Mouse (Mus musculus) lung, embryonic 16.5 days (tissue): Measurements from ENCODE around the gene 6430550D23Rik. TPM values are rescaled to one million over a fixed set of nuclear protein-coding genes. Genes with fewer than 3 reads are reported as not detected.

Experiments used
- ATAC-seq: fragments of 200-750 bp; cut with Nextera tagmentation; 2 replicates; pipeline ENCODE4 v1.8.0; 2017; ENCODE audit warnings: low read depth, mild to moderate bottlenecking, moderate library complexity
- H3K27ac ChIP-seq: fragments of 300-500 bp; sonication (generic); 2 replicates; pipeline ENCODE4 v1.5.1; 2014; ENCODE audit warnings: mild to moderate bottlenecking, control low read depth, low read length
- H3K27me3 ChIP-seq: fragments of 300-500 bp; sonication (generic); 2 replicates; pipeline ENCODE4 v1.6.1; 2014; ENCODE audit warnings: low read depth, low read length, mixed read lengths; ENCODE audit not compliant: control insufficient read depth, insufficient read depth
- H3K36me3 ChIP-seq: fragments of 300-500 bp; sonication (generic); 2 replicates; pipeline ENCODE4 v1.6.1; 2014; ENCODE audit warnings: low read length; ENCODE audit not compliant: control insufficient read depth, insufficient read depth
- H3K4me1 ChIP-seq: fragments of 300-500 bp; sonication (generic); replicated peaks from 2 replicates; pipeline ENCODE4 v1.6.1; 2014; ENCODE audit warnings: low read length, mixed read lengths; ENCODE audit not compliant: control insufficient read depth, insufficient read depth
- H3K4me2 ChIP-seq: fragments of 300-500 bp; sonication (generic); 2 replicates; pipeline ENCODE4 v1.6.1; 2014; ENCODE audit warnings: low read depth, low read length, control low read depth
- H3K4me3 ChIP-seq: fragments of 300-500 bp; sonication (generic); 2 replicates; pipeline ENCODE4 v1.5.1; 2014; ENCODE audit warnings: mild to moderate bottlenecking, low read length, control low read depth
- H3K9ac ChIP-seq: fragments of 300-500 bp; sonication (generic); 2 replicates; pipeline ENCODE4 v1.6.1; 2014; ENCODE audit warnings: low read length, control low read depth
- H3K9me3 ChIP-seq: fragments of 300-500 bp; sonication (generic); 2 replicates; pipeline ENCODE4 v1.6.1; 2016; ENCODE audit warnings: low read length; ENCODE audit not compliant: control insufficient read depth
- WGBS: fragments of 180-500 bp; shearing (Covaris S2); extraction: QIAGEN DNeasy Blood & Tissue Kit; methylation state at CpG from one replicate; pipeline ENCODE4 v1.1.7; 2014; 5-methylcytosine and 5-hydroxymethylcytosine counted together
- polyA plus RNA-seq: library from polyadenylated mRNA; unstranded; fragments of >200 nt; fragmentation: Nextera tagmentation; extraction: Ambion mirVana; gene quantifications from 2 replicates; pipeline ENCODE4 v1.2.1, GENCODE M21; 2015

Gene 6430550D23Rik
- polyA plus RNA-seq = 1.5 and 1.6 TPM in 2 replicates

- peak; percentile 100 for ATAC-seq
- H3K4me1 ChIP-seq = peaks cover 9% of the 10 kb centered on the region
- WGBS = under 1% methylated on average over 44 of the region's 45 CpGs
- H3K27ac ChIP-seq = peak within 1 kb of the TSS; percentile 68
- peaks cover 17% of the 10 kb centered on the region for H3K36me3 ChIP-seq
- H3K9me3 ChIP-seq = no peaks in the 10 kb centered on the region
- no peaks in the 10 kb centered on the region for H3K27me3 ChIP-seq
- H3K9ac ChIP-seq = peak within 1 kb of the TSS; percentile 78
- H3K4me3 ChIP-seq = peak within 1 kb of the TSS; percentile 69
- peak within 1 kb of the TSS; percentile 84 for H3K4me2 ChIP-seq
Measured at GRCm38 (mm10) chr2:156007888-156008532, at the start of gene 6430550D23Rik, which contains the start of gene Ergic3. Gene 6430550D23Rik, minus strand, starts transcription at chr2:156007977. Gene Ergic3, plus strand, starts transcription at chr2:156008045.

DNA sequence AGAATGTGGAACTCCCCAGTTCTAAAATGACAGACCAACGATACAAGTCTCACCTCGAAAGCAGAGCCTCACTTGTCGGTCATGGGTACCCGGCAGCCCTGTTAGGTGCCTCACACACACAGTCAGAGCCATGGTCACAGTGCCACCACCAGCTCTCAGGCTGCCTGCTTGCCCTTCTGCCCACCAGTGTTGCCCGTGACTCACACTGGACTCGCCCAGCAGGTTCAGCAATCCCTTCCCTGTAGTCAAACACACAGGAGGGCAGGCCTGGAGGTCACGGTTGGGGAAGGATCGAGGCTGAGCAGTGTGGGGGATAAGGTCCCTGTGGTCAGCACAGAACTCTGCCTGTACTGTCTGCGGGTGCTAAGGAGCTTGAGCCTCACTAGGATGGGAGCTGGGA is 45.0 kb upstream of the 6430550D23Rik start, which contains the start of gene Fer1l4:
Fer1l4 (minus strand) TSS at position 132 of the 400 bp plus-strand sequence.
- H3K4me1 ChIP-seq = no peaks in the 10 kb centered on the region
- H3K9ac ChIP-seq = no peak within 1 kb of the TSS
- WGBS = 70% methylated on average over 9 of the region's 9 CpGs
- no peaks in the 10 kb centered on the region for H3K9me3 ChIP-seq
- no peak for ATAC-seq
- H3K27ac ChIP-seq = no peak within 1 kb of the TSS
- no peaks in the 10 kb centered on the region for H3K36me3 ChIP-seq
- no peak within 1 kb of the TSS for H3K4me2 ChIP-seq
- no peaks in the 10 kb centered on the region; the same call in 1 of the 2 replicates for H3K27me3 ChIP-seq
- H3K4me3 ChIP-seq = no peak within 1 kb of the TSS

- peaks cover 5% of the 10 kb centered on the region; the same call in 1 of the 2 replicates for H3K27me3 ChIP-seq
- ATAC-seq = peak; percentile 45; the same call in 1 of the 2 replicates
- H3K27ac ChIP-seq = no peak overlapping the region
- peak overlapping the region; percentile 38; the same call in 1 of the 2 replicates for H3K4me2 ChIP-seq
- no peak overlapping the region for H3K9ac ChIP-seq
- H3K4me1 ChIP-seq = no peaks in the 10 kb centered on the region
- WGBS = 7% methylated on average over 19 of the region's 19 CpGs
- H3K9me3 ChIP-seq = no peaks in the 10 kb centered on the region
- H3K4me3 ChIP-seq = no peak overlapping the region
- no peaks in the 10 kb centered on the region for H3K36me3 ChIP-seq
Measured at GRCm38 (mm10) chr2:156047929-156048328, 40.2 kb upstream of the 6430550D23Rik start.

GRCm38 (mm10) chr2:156042903-156043302 is 35.1 kb upstream of the 6430550D23Rik start:
- Histone ChIP-seq H3K36me3 (no peaks in the 10 kb centered on the region), H3K4me2 (no peak overlapping the region), H3K27ac (no peak overlapping the region), H3K4me3 (no peak overlapping the region), H3K27me3 (peaks cover 5% of the 10 kb centered on the region; the same call in 1 of the 2 replicates), H3K4me1 (no peaks in the 10 kb centered on the region), H3K9me3 (no peaks in the 10 kb centered on the region), H3K9ac (no peak overlapping the region)
- no peak for ATAC-seq
- 71% methylated on average over 8 of the region's 8 CpGs for WGBS

- Histone ChIP-seq H3K9me3 (no peaks in the 10 kb centered on the region), H3K4me2 (no peak overlapping the region), H3K9ac (no peak overlapping the region), H3K36me3 (no peaks in the 10 kb centered on the region), H3K27me3 (no peaks in the 10 kb centered on the region), H3K27ac (no peak overlapping the region), H3K4me3 (no peak overlapping the region), H3K4me1 (no peaks in the 10 kb centered on the region)
- no peak for ATAC-seq
- WGBS = 80% methylated on average over 3 of the region's 3 CpGs
Measured at GRCm38 (mm10) chr2:156039390-156039789, 31.6 kb upstream of the 6430550D23Rik start.

GRCm38 (mm10) chr2:156025482-156025881 is 17.7 kb upstream of the 6430550D23Rik start:
- H3K9me3 ChIP-seq = no peaks in the 10 kb centered on the region
- no peaks in the 10 kb centered on the region for H3K4me1 ChIP-seq
- no peak overlapping the region for H3K4me3 ChIP-seq
- no peak for ATAC-seq
- H3K36me3 ChIP-seq = no peaks in the 10 kb centered on the region
- H3K9ac ChIP-seq = no peak overlapping the region
- no peak overlapping the region for H3K27ac ChIP-seq
- H3K4me2 ChIP-seq = no peak overlapping the region
- no peaks in the 10 kb centered on the region for H3K27me3 ChIP-seq

DNA sequence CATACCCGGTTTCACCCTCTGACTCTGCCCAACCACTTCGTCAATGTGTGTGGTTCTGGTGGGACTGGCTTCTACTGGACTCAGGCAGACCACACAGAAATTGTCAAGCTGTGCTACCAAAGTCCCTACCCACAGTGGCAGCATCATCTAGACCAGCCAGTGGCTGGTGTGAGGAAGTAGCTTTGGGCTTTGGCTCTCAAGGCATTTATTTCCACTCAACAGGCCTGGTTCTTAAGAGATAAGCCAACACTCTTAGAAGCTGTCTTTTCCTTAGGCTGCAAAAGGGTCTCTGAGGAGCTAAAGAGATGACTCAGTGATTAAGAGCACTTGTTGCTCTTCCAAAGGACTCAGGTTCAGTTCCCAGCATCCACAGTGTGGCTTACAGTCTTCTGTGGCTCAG is 14.0 kb upstream of the 6430550D23Rik start:
- Histone ChIP-seq H3K4me1 (no peaks in the 10 kb centered on the region), H3K4me2 (no peak overlapping the region), H3K9ac (no peak overlapping the region), H3K4me3 (no peak overlapping the region), H3K27me3 (no peaks in the 10 kb centered on the region), H3K36me3 (peaks cover 9% of the 10 kb centered on the region), H3K9me3 (no peaks in the 10 kb centered on the region), H3K27ac (no peak overlapping the region)
- no peak for ATAC-seq
- 69% methylated on average over 2 of the region's 2 CpGs for WGBS

DNA sequence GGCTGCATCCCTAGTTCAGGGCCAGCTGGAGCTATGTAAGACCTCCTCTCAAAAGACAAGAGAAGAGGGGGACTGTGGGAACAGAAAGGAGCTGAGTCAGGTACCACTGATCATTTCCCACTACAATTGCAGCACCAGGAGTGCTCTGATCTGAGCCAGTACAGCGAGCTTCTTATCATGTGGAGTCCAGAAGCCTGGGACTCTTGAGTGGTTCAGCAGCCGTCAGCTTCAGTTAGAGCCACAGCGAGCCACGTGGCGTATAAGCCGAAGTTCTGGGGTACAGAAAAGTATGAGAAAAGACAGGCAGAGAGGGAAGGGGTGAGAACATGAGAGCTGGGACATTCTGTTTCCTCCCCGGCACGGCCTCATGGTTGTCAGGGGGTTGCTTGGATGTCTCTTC is 13.4 kb upstream of the 6430550D23Rik start:
- Histone ChIP-seq H3K9ac (no peak overlapping the region), H3K4me3 (no peak overlapping the region), H3K4me2 (no peak overlapping the region), H3K4me1 (no peaks in the 10 kb centered on the region), H3K27ac (no peak overlapping the region), H3K9me3 (no peaks in the 10 kb centered on the region), H3K27me3 (no peaks in the 10 kb centered on the region), H3K36me3 (peaks cover 13% of the 10 kb centered on the region)
- WGBS = 82% methylated on average over 8 of the region's 8 CpGs
- no peak for ATAC-seq

DNA sequence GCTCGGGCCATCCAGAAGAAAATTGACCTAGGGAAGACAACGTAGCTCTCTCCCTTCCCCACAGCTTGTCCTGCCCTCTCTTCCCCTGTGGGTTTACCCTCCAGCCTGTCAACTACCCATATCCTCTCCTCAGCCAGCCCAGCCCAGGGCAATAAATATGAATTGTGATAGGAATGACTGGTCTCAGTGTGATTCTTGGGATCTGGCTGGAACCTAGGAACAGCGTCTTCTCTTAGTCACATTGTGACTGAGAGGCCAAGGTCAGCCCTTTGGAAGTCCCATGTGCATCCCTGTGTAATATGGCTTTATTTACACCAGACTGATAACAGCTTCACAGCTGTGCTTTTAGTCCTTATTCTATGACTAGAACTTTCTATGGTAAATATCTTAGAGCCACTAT is 10.3 kb upstream of the 6430550D23Rik start:
- Histone ChIP-seq H3K9me3 (no peaks in the 10 kb centered on the region), H3K9ac (no peak overlapping the region), H3K4me2 (no peak overlapping the region), H3K27me3 (no peaks in the 10 kb centered on the region), H3K4me1 (no peaks in the 10 kb centered on the region), H3K4me3 (no peak overlapping the region), H3K27ac (no peak overlapping the region), H3K36me3 (peaks cover 37% of the 10 kb centered on the region)
- WGBS = 81% methylated on average over 3 of the region's 3 CpGs
- no peak for ATAC-seq
